8 mouse cellular contexts compared by ENCODE assay signal in genomic region chr13:34156133-34156839, GRCm38 (mm10). TPM values are rescaled to one million over a fixed set of nuclear protein-coding genes. Genes with fewer than 3 reads are reported as not detected.
DNase-seq lines count a peak whose midpoint lies in the region; ATAC-seq and TF ChIP-seq lines count a peak whose summit lies in the region.

No protein-coding gene starts in this region.

- no peak overlapping the region for H3K4me3 ChIP-seq in heart, embryonic 14.5 days (ENCODE audit: control insufficient read depth in 1 of 2, insufficient read depth in 1 of 2, low read depth in 1 of 2, low read length in 2 of 2)
- H3K4me3 ChIP-seq in E14TG2a.4 (replicated peaks; ENCODE audit: low read length): peak overlapping the region; percentile 67
- no peak overlapping the region for H3K4me3 ChIP-seq in embryonic facial prominence, embryonic 11.5 days (ENCODE audit: low read depth, low read length)
- no peak overlapping the region for H3K4me3 ChIP-seq in limb, embryonic 12.5 days (replicated peaks)
- no peak overlapping the region for H3K4me3 ChIP-seq in gastrocnemius, adult 2 months

- WGBS in heart, embryonic 14.5 days: 31% methylated on average over 8 of the region's 8 CpGs
- whole genome bisulfite sequencing in embryonic facial prominence, embryonic 11.5 days: 47% methylated on average over 8 of the region's 8 CpGs
- 62% methylated on average over 8 of the region's 8 CpGs for WGBS in limb, embryonic 12.5 days

- peak; percentile 67 for ATAC-seq in heart, embryonic 14.5 days (ENCODE audit: insufficient number of reproducible peaks, insufficient read depth, low FRiP score, low read depth)
- peak; percentile 34; the same call in 1 of the 2 replicates for ATAC-seq in embryonic facial prominence, embryonic 11.5 days (replicated peaks; ENCODE audit: insufficient number of reproducible peaks, low FRiP score, low TSS enrichment, low read depth)
- ATAC-seq in limb, embryonic 12.5 days (ENCODE audit: insufficient number of reproducible peaks, insufficient read depth, low FRiP score, low TSS enrichment, low read depth): 0 out of 2 replicates have a peak, but pooled peaks have one; percentile 38

- no peak for TF ChIP-seq CTCF in E14TG2a.4 (conservative IDR thresholded peaks at IDR 0.05; ENCODE audit: low read length)
- TF ChIP-seq CTCF in gastrocnemius, adult 2 months (IDR thresholded peaks at IDR 0.05): no peak

- DNase-seq in heart, postnatal 36 days: no peak
- DNase-seq in embryonic facial prominence, embryonic 11.5 days (ENCODE audit: low spot score): peak; percentile 11
- DNase-seq in left cerebral cortex, adult 18-20 months (ENCODE audit: low spot score in 2 of 2): no peak
- DNase-seq in gastrocnemius, adult 2 months: no peak
- DNase-seq in urinary bladder, postnatal 36 days (ENCODE audit: low spot score in 2 of 2): no peak

- H3K4me1 ChIP-seq in heart, embryonic 14.5 days (ENCODE audit: control insufficient read depth in 2 of 2, insufficient read depth in 2 of 2, low read length in 2 of 2): peaks cover 23 to 24% of the 10 kb centered on the region in 2 experiments
- H3K4me1 ChIP-seq in E14TG2a.4 (replicated peaks; ENCODE audit: low read depth, low read length): peaks cover 62% of the 10 kb centered on the region
- no peaks in the 10 kb centered on the region for H3K4me1 ChIP-seq in embryonic facial prominence, embryonic 11.5 days (ENCODE audit: control insufficient read depth, insufficient read depth, low read length)
- H3K4me1 ChIP-seq in limb, embryonic 12.5 days (replicated peaks): peaks cover 6% of the 10 kb centered on the region

- peak overlapping the region; percentile 27 for H3K4me2 ChIP-seq in heart, embryonic 14.5 days (ENCODE audit: low read length)
- H3K4me2 ChIP-seq in embryonic facial prominence, embryonic 11.5 days (ENCODE audit: low read depth, low read length): no peak overlapping the region
- no peak overlapping the region for H3K4me2 ChIP-seq in limb, embryonic 12.5 days

- peak overlapping the region; percentile 90 to 95 for H3K27ac ChIP-seq in heart, embryonic 14.5 days (replicated peaks in 1 of 2; ENCODE audit: control insufficient read depth in 1 of 2, insufficient read depth in 1 of 2, low read depth in 2 of 2, low read length in 2 of 2)
- no peak overlapping the region for H3K27ac ChIP-seq in embryonic facial prominence, embryonic 11.5 days (replicated peaks; ENCODE audit: low read depth, low read length)
- H3K27ac ChIP-seq in limb, embryonic 12.5 days: peak overlapping the region; percentile 67
- no peak overlapping the region; the same call in 1 of the 2 replicates for H3K27ac ChIP-seq in gastrocnemius, adult 2 months

- H3K36me3 ChIP-seq in heart, embryonic 14.5 days (ENCODE audit: control insufficient read depth, insufficient read depth, low read length): no peaks in the 10 kb centered on the region
- H3K36me3 ChIP-seq in E14TG2a.4 (ENCODE audit: insufficient read depth, low read length): no peaks in the 10 kb centered on the region
- H3K36me3 ChIP-seq in embryonic facial prominence, embryonic 11.5 days (replicated peaks; ENCODE audit: control insufficient read depth, insufficient read depth, low read depth, low read length): no peaks in the 10 kb centered on the region
- no peaks in the 10 kb centered on the region for H3K36me3 ChIP-seq in limb, embryonic 12.5 days

- H3K27me3 ChIP-seq in heart, embryonic 14.5 days (ENCODE audit: control insufficient read depth, insufficient read depth, low read length): no peaks in the 10 kb centered on the region
- H3K27me3 ChIP-seq in E14TG2a.4 (ENCODE audit: insufficient read depth, low read length): no peaks in the 10 kb centered on the region
- H3K27me3 ChIP-seq in embryonic facial prominence, embryonic 11.5 days (ENCODE audit: control insufficient read depth, insufficient read depth, low read length): no peaks in the 10 kb centered on the region
- no peaks in the 10 kb centered on the region for H3K27me3 ChIP-seq in limb, embryonic 12.5 days

- intact Hi-C loops in heart, postnatal 36 days (cut with DNase I): loop anchor here (5.0 kb wide), 1 partner anchor 199 kb away; no protein-coding TSS in a partner anchor
- intact Hi-C loops in gastrocnemius, adult 2 months (cut with DNase I): loop anchor here (10.0 kb wide), 1 partner anchor 201 kb away; no protein-coding TSS in a partner anchor

- no peaks in the 10 kb centered on the region for H3K9me3 ChIP-seq in heart, embryonic 14.5 days (ENCODE audit: control insufficient read depth, low read length)
- peaks cover 24% of the 10 kb centered on the region for H3K9me3 ChIP-seq in E14TG2a.4 (ENCODE audit: low read length)
- no peaks in the 10 kb centered on the region for H3K9me3 ChIP-seq in embryonic facial prominence, embryonic 11.5 days (replicated peaks; ENCODE audit: control insufficient read depth, low read length)
- no peaks in the 10 kb centered on the region for H3K9me3 ChIP-seq in limb, embryonic 12.5 days

- H3K9ac ChIP-seq in heart, embryonic 14.5 days (ENCODE audit: low read length): no peak overlapping the region
- H3K9ac ChIP-seq in embryonic facial prominence, embryonic 11.5 days (replicated peaks; ENCODE audit: low read length): no peak overlapping the region
- H3K9ac ChIP-seq in limb, embryonic 12.5 days (replicated peaks): no peak overlapping the region

RNA-seq across cellular contexts. Expression of gene Psmg4, which starts 6.5 kb away (rescaled TPM):
- 81.2 and 81.7 TPM in 2 replicates for polyA plus RNA-seq in heart, embryonic 14.5 days (2014; fragmentation: Nextera tagmentation; extraction: Ambion mirVana)
- total RNA-seq in heart, postnatal 36 days (2021): 10 to 100 TPM; 28.3 to 30.9 TPM
- polyA plus RNA-seq in embryonic facial prominence, embryonic 11.5 days (2014; fragmentation: Nextera tagmentation; extraction: Ambion mirVana): 101 and 108 TPM in 2 replicates
- 102 and 106 TPM in 2 replicates for polyA plus RNA-seq in limb, embryonic 12.5 days (2016; fragmentation: Nextera tagmentation; extraction: Ambion mirVana)
- total RNA-seq in left cerebral cortex, adult 18-20 months (2021): 10 to 100 TPM; 17.0 to 20.6 TPM
- 10 to 100 TPM; 13.6 to 14.4 TPM for total RNA-seq in gastrocnemius, adult 2 months (2021)

RNA-seq across cellular contexts. Expression of gene Tubb2b, which starts 26.0 kb away (rescaled TPM):
- 26.7 and 35.0 TPM in 2 replicates for polyA plus RNA-seq in heart, embryonic 14.5 days (2014; fragmentation: Nextera tagmentation; extraction: Ambion mirVana)
- total RNA-seq in heart, postnatal 36 days (2021): 1 to 10 TPM; 4.4 to 5.6 TPM
- polyA plus RNA-seq in embryonic facial prominence, embryonic 11.5 days (2014; fragmentation: Nextera tagmentation; extraction: Ambion mirVana): 77.6 and 88.3 TPM in 2 replicates
- 25.6 and 27.1 TPM in 2 replicates for polyA plus RNA-seq in limb, embryonic 12.5 days (2016; fragmentation: Nextera tagmentation; extraction: Ambion mirVana)
- 100 to 1,000 TPM; 169 to 171 TPM for total RNA-seq in left cerebral cortex, adult 18-20 months (2021)
- 1 to 10 TPM; 1.5 to 3.2 TPM for total RNA-seq in gastrocnemius, adult 2 months (2021)

Comparison
In these comparisons a context has a peak if more than half of its experiments do, and no peak if none do; other contexts are left out.
1. H3K27ac ChIP-seq: peak in heart, embryonic 14.5 days (2 of 2) and limb, embryonic 12.5 days (single experiment); none in embryonic facial prominence, embryonic 11.5 days (single experiment) and gastrocnemius, adult 2 months (single experiment).
2. RNA of gene Tubb2b, which starts 26.0 kb away (total RNA-seq): 169 to 171 TPM in left cerebral cortex, adult 18-20 months; 4.4 to 5.6 TPM in heart, postnatal 36 days and 1.5 to 3.2 TPM in gastrocnemius, adult 2 months; every median in the first group is over 10 times any median in the second.
3. Peak in every context shown above with its lines, with median percentiles within 50 percentile points of each other: ATAC-seq.